ENCODE assay signal across 8 mouse cellular contexts in genomic region chr4:132884844-132885374, GRCm38 (mm10). TPM values are rescaled to one million over a fixed set of nuclear protein-coding genes. Genes with fewer than 3 reads are reported as not detected.
A peak's percentile ranks its signal among the peaks of the same experiment; 100 is the strongest.
DNase-seq lines count a peak whose midpoint lies in the region; ATAC-seq and TF ChIP-seq lines count a peak whose summit lies in the region.

No protein-coding gene starts in this region.

- DNase-seq in MEL (ENCODE audit: low read depth, low spot score): no peak
- DNase-seq in heart, postnatal 0 days (ENCODE audit: low spot score): no peak
- DNase-seq in liver, embryonic 14.5 days (ENCODE audit: low read depth in 3 of 3, low spot score in 3 of 3): no peak
- DNase-seq in thymus, postnatal 10 days (ENCODE audit: low spot score in 2 of 2): no peak
- DNase-seq in gastrocnemius, postnatal 25 days: no peak

- no peaks in the 10 kb centered on the region for H3K27me3 ChIP-seq in erythroblast, embryonic 14.5 days (ENCODE audit: control insufficient read depth)
- H3K27me3 ChIP-seq in MEL (ENCODE audit: control insufficient read depth in 1 of 2, insufficient read depth in 2 of 2, low read length in 2 of 2): no peaks in the 10 kb centered on the region
- H3K27me3 ChIP-seq in heart, postnatal 0 days (ENCODE audit: control insufficient read depth, insufficient read depth, low read length): no peaks in the 10 kb centered on the region
- H3K27me3 ChIP-seq in liver, embryonic 14.5 days (ENCODE audit: control insufficient read depth, insufficient read depth, low read length): no peaks in the 10 kb centered on the region
- H3K27me3 ChIP-seq in small intestine, adult 2 months (ENCODE audit: control insufficient read depth, insufficient read depth, low read length): no peaks in the 10 kb centered on the region

- peak overlapping the region; percentile 88 for H3K4me2 ChIP-seq in heart, postnatal 0 days (ENCODE audit: low read depth, low read length)
- H3K4me2 ChIP-seq in liver, embryonic 14.5 days (ENCODE audit: low read depth): peak overlapping the region; percentile 95

- WGBS in heart, postnatal 0 days: 8% methylated on average over 9 of the region's 9 CpGs
- 11% methylated on average over 9 of the region's 9 CpGs for WGBS in liver, embryonic 14.5 days (ENCODE audit: insufficient replicate concordance)
- WGBS in small intestine, adult 2 months: 5% methylated on average over 9 of the region's 9 CpGs

- no peak for ATAC-seq in erythroblast, adult 5-6 weeks (replicated peaks; ENCODE audit: low FRiP score, poor library complexity, severe bottlenecking)
- no peak for ATAC-seq in heart, postnatal 0 days (ENCODE audit: insufficient read depth, low read depth)
- ATAC-seq in liver, embryonic 14.5 days (ENCODE audit: insufficient read depth): 0 out of 2 replicates have a peak, but pooled peaks have one; percentile 6

- no peak for TF ChIP-seq RAD21 in MEL (IDR thresholded peaks at IDR 0.05; ENCODE audit: low read depth, low read length)

- no peak for TF ChIP-seq POLR2A in MEL (IDR thresholded peaks at IDR 0.05; ENCODE audit: control insufficient read depth in 1 of 2, insufficient read depth in 1 of 2, low read depth in 1 of 2, low read length in 2 of 2, poor library complexity in 1 of 2)
- TF ChIP-seq POLR2A in small intestine, adult 2 months (IDR thresholded peaks at IDR 0.05; ENCODE audit: low read depth, low read length): no peak

- peak overlapping the region; percentile 32 for H3K27ac ChIP-seq in MEL (ENCODE audit: control insufficient read depth, low read depth, low read length)
- peak overlapping the region; percentile 90 for H3K27ac ChIP-seq in heart, postnatal 0 days (ENCODE audit: low read depth)
- no peak overlapping the region for H3K27ac ChIP-seq in liver, embryonic 14.5 days
- H3K27ac ChIP-seq in small intestine, adult 2 months (ENCODE audit: insufficient read depth, low read depth, low read length): peak overlapping the region; percentile 38

- peak overlapping the region; percentile 74 for H3K9ac ChIP-seq in MEL (ENCODE audit: control insufficient read depth, low read depth, low read length, poor library complexity, severe bottlenecking)
- peak overlapping the region; percentile 81 for H3K9ac ChIP-seq in heart, postnatal 0 days (replicated peaks; ENCODE audit: low read depth, low read length)
- peak overlapping the region; percentile 94 for H3K9ac ChIP-seq in liver, embryonic 14.5 days (replicated peaks)

- peaks cover 32% of the 10 kb centered on the region for H3K79me2 ChIP-seq in MEL (ENCODE audit: control insufficient read depth, insufficient read depth, low read length, poor library complexity)

- H3K9me3 ChIP-seq in erythroblast, embryonic 14.5 days (ENCODE audit: control insufficient read depth, low read length): no peaks in the 10 kb centered on the region
- H3K9me3 ChIP-seq in MEL (replicated peaks; ENCODE audit: insufficient read depth, low read length): no peaks in the 10 kb centered on the region
- H3K9me3 ChIP-seq in heart, postnatal 0 days (replicated peaks; ENCODE audit: control insufficient read depth, low read length): no peaks in the 10 kb centered on the region
- H3K9me3 ChIP-seq in liver, embryonic 14.5 days (ENCODE audit: control insufficient read depth, low read length): no peaks in the 10 kb centered on the region

- peaks cover 37% of the 10 kb centered on the region for H3K4me1 ChIP-seq in erythroblast, embryonic 14.5 days (ENCODE audit: control insufficient read depth)
- H3K4me1 ChIP-seq in MEL (ENCODE audit: control insufficient read depth in 1 of 2, insufficient read depth in 2 of 2, low read length in 2 of 2): peaks cover 5 to 12% of the 10 kb centered on the region in 2 experiments; a peak in 3 of 4 replicates
- peaks cover 20% of the 10 kb centered on the region for H3K4me1 ChIP-seq in heart, postnatal 0 days (ENCODE audit: control insufficient read depth, insufficient read depth)
- peaks cover 3 to 13% of the 10 kb centered on the region in 2 experiments for H3K4me1 ChIP-seq in liver, embryonic 14.5 days (replicated peaks; ENCODE audit: control insufficient read depth in 2 of 2, insufficient read depth in 2 of 2, low read length in 1 of 2)
- peaks cover 14% of the 10 kb centered on the region; the same call in 1 of the 2 replicates for H3K4me1 ChIP-seq in small intestine, adult 2 months (ENCODE audit: control insufficient read depth, insufficient read depth, insufficient read length, low read length)

- no peak for TF ChIP-seq EP300 in MEL (IDR thresholded peaks at IDR 0.05; ENCODE audit: low read depth in 1 of 2, low read length in 2 of 2)
- TF ChIP-seq EP300 in heart, postnatal 0 days (IDR thresholded peaks at IDR 0.05; ENCODE audit: low read depth): no peak
- TF ChIP-seq EP300 in liver, embryonic 14.5 days (IDR thresholded peaks at IDR 0.05; ENCODE audit: low read depth): no peak

- H3K36me3 ChIP-seq in erythroblast, embryonic 14.5 days (ENCODE audit: control insufficient read depth): peaks cover 23% of the 10 kb centered on the region
- peaks cover 3 to 14% of the 10 kb centered on the region in 2 experiments; a peak in 3 of 4 replicates for H3K36me3 ChIP-seq in MEL (ENCODE audit: control insufficient read depth in 1 of 2, insufficient read depth in 2 of 2, low read length in 2 of 2)
- 0 out of 2 replicates have a peak, but pooled peaks cover 4% of the 10 kb centered on the region for H3K36me3 ChIP-seq in heart, postnatal 0 days (replicated peaks; ENCODE audit: control insufficient read depth, insufficient read depth, low read length)
- H3K36me3 ChIP-seq in liver, embryonic 14.5 days (replicated peaks; ENCODE audit: control insufficient read depth, insufficient read depth, low read depth): no peaks in the 10 kb centered on the region; the same call in 1 of the 2 replicates
- peaks cover 7% of the 10 kb centered on the region for H3K36me3 ChIP-seq in small intestine, adult 2 months (ENCODE audit: control insufficient read depth, insufficient read depth, low read length)

- TF ChIP-seq CTCF in MEL (IDR thresholded peaks at IDR 0.05 in 2 of 3, conservative IDR thresholded peaks at IDR 0.05 in 1 of 3; ENCODE audit: control insufficient read depth in 1 of 3, insufficient read depth in 1 of 3, low read depth in 2 of 3, low read length in 3 of 3, poor library complexity in 1 of 3, severe bottlenecking in 1 of 3): no peak
- TF ChIP-seq CTCF in heart, postnatal 0 days (IDR thresholded peaks at IDR 0.05; ENCODE audit: low read depth): no peak
- TF ChIP-seq CTCF in liver, embryonic 14.5 days (IDR thresholded peaks at IDR 0.05; ENCODE audit: low read depth): no peak
- TF ChIP-seq CTCF in small intestine, adult 2 months (IDR thresholded peaks at IDR 0.05; ENCODE audit: extremely low read depth, insufficient read length, insufficient replicate concordance, low read depth, low read length): no peak

- peak overlapping the region; percentile 68 for H3K4me3 ChIP-seq in erythroblast, embryonic 14.5 days (replicated peaks)
- peak overlapping the region; percentile 83 to 100 for H3K4me3 ChIP-seq in MEL (ENCODE audit: control insufficient read depth in 1 of 2, insufficient read depth in 1 of 2, low read depth in 2 of 2, low read length in 2 of 2)
- peak overlapping the region; percentile 74 for H3K4me3 ChIP-seq in heart, postnatal 0 days (ENCODE audit: low read depth, low read length)
- H3K4me3 ChIP-seq in liver, embryonic 14.5 days (ENCODE audit: insufficient read depth in 1 of 2, low read depth in 2 of 2, low read length in 2 of 2): peak overlapping the region; percentile 77 to 93
- peak overlapping the region; percentile 88 for H3K4me3 ChIP-seq in small intestine, adult 2 months (ENCODE audit: low read depth, low read length)

RNA-seq across cellular contexts. Expression of gene Stx12, which starts 0.6 kb away (rescaled TPM):
- 0.36 and 0.46 TPM in 2 replicates for polyA plus RNA-seq in erythroblast, embryonic 14.5 days (2012)
- 18.0 and 23.1 TPM in 2 replicates for total RNA-seq in erythroblast, adult 5-6 weeks (2015; ENCODE audit: low replicate concordance)
- 20.8 and 28.8 TPM in 2 replicates for total RNA-seq in erythroblast, adult 5-6 weeks (2017; ENCODE audit: low replicate concordance)
- 16.3 and 16.8 TPM in 2 replicates for total RNA-seq in MEL (2012; rRNA removed)
- polyA plus RNA-seq in MEL (2012; ENCODE audit: insufficient read depth in 1 of 2, insufficient read length in 2 of 2, low read depth in 1 of 2, low replicate concordance in 2 of 2, missing spikeins in 1 of 2): 10 to 100 TPM in 1 of 2 experiments, not detected in 1; 22.0 TPM
- total RNA-seq in heart, postnatal 0 days (2014; rRNA removed; ENCODE audit: low replicate concordance): 59.7 and 65.9 TPM in 2 replicates
- 46.3 and 48.5 TPM in 2 replicates for polyA plus RNA-seq in heart, postnatal 0 days (2015; fragmentation: Nextera tagmentation; extraction: Ambion mirVana)
- polyA plus RNA-seq in liver, embryonic 14.5 days (2012; rRNA removed): 10.0 and 12.9 TPM in 2 replicates
- polyA plus RNA-seq in liver, embryonic 14.5 days (2014; fragmentation: Nextera tagmentation; extraction: Ambion mirVana): 16.7 and 16.9 TPM in 2 replicates
- polyA plus RNA-seq in small intestine, adult 2 months (2012; rRNA removed): 8.6 and 18.9 TPM in 2 replicates
- 10 to 100 TPM; 20.7 to 23.3 TPM for total RNA-seq in gastrocnemius, postnatal 25 days (2021)

RNA-seq across cellular contexts. Expression of gene Fam76a, which starts 37.4 kb away (rescaled TPM):
- polyA plus RNA-seq in erythroblast, embryonic 14.5 days (2012): 2.4 and 2.5 TPM in 2 replicates
- total RNA-seq in erythroblast, adult 5-6 weeks (2015; ENCODE audit: low replicate concordance): 26.5 and 39.9 TPM in 2 replicates
- total RNA-seq in erythroblast, adult 5-6 weeks (2017; ENCODE audit: low replicate concordance): 47.6 and 53.9 TPM in 2 replicates
- total RNA-seq in MEL (2012; rRNA removed): 7.5 and 8.4 TPM in 2 replicates
- 10 to 100 TPM in 1 of 2 experiments, not detected in 1; 15.4 TPM for polyA plus RNA-seq in MEL (2012; ENCODE audit: insufficient read depth in 1 of 2, insufficient read length in 2 of 2, low read depth in 1 of 2, low replicate concordance in 2 of 2, missing spikeins in 1 of 2)
- total RNA-seq in heart, postnatal 0 days (2014; rRNA removed; ENCODE audit: low replicate concordance): 19.7 and 20.7 TPM in 2 replicates
- 39.6 and 44.4 TPM in 2 replicates for polyA plus RNA-seq in heart, postnatal 0 days (2015; fragmentation: Nextera tagmentation; extraction: Ambion mirVana)
- polyA plus RNA-seq in liver, embryonic 14.5 days (2012; rRNA removed): 4.4 and 7.4 TPM in 2 replicates
- 24.8 and 26.5 TPM in 2 replicates for polyA plus RNA-seq in liver, embryonic 14.5 days (2014; fragmentation: Nextera tagmentation; extraction: Ambion mirVana)
- polyA plus RNA-seq in small intestine, adult 2 months (2012; rRNA removed): 3.4 and 10.7 TPM in 2 replicates
- 10 to 100 TPM; 19.8 to 23.0 TPM for total RNA-seq in gastrocnemius, postnatal 25 days (2021)

RNA-seq across cellular contexts. Expression of gene Ppp1r8, which starts 41.9 kb away (rescaled TPM):
- 1.9 and 2.6 TPM in 2 replicates for polyA plus RNA-seq in erythroblast, embryonic 14.5 days (2012)
- total RNA-seq in erythroblast, adult 5-6 weeks (2015; ENCODE audit: low replicate concordance): 8.8 and 12.5 TPM in 2 replicates
- total RNA-seq in erythroblast, adult 5-6 weeks (2017; ENCODE audit: low replicate concordance): 12.5 and 15.1 TPM in 2 replicates
- total RNA-seq in MEL (2012; rRNA removed): 83.6 and 84.7 TPM in 2 replicates
- polyA plus RNA-seq in MEL (2012; ENCODE audit: insufficient read depth in 1 of 2, insufficient read length in 2 of 2, low read depth in 1 of 2, low replicate concordance in 2 of 2, missing spikeins in 1 of 2): 100 to 1,000 TPM in 1 of 2 experiments, not detected in 1; 103 TPM
- total RNA-seq in heart, postnatal 0 days (2014; rRNA removed; ENCODE audit: low replicate concordance): 36.6 and 46.2 TPM in 2 replicates
- polyA plus RNA-seq in heart, postnatal 0 days (2015; fragmentation: Nextera tagmentation; extraction: Ambion mirVana): 17.2 and 17.3 TPM in 2 replicates
- 27.2 and 37.2 TPM in 2 replicates for polyA plus RNA-seq in liver, embryonic 14.5 days (2012; rRNA removed)
- polyA plus RNA-seq in liver, embryonic 14.5 days (2014; fragmentation: Nextera tagmentation; extraction: Ambion mirVana): 33.8 and 37.2 TPM in 2 replicates
- polyA plus RNA-seq in small intestine, adult 2 months (2012; rRNA removed): 8.0 and 15.6 TPM in 2 replicates
- 10 to 100 TPM; 13.1 to 13.5 TPM for total RNA-seq in gastrocnemius, postnatal 25 days (2021)
